Mouse (Mus musculus): ENCODE results near the gene Cox10.

Gene Cox10

DNA sequence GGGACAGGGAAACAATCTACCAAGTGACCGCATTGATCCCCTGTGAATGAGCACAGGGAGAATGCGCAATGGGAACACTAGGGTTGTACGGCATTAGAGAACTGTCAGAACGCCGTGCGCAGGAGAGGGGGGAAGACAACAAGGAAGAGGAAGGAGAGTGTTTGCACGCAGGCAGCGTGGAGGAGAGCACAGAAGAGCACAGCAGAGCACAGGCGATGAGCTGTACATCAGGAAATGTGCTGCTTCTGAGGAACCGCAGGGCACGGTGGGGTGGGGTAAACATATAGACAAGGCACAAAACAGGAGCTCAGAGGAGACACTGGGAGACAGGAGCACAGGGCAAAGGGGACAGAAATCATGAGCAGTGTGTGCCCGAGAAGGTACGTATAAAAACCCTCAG, 31.8 kb downstream of the Cox10 start:
- no peak for DNase-seq (ENCODE audit: low spot score in 2 of 2)

DNA sequence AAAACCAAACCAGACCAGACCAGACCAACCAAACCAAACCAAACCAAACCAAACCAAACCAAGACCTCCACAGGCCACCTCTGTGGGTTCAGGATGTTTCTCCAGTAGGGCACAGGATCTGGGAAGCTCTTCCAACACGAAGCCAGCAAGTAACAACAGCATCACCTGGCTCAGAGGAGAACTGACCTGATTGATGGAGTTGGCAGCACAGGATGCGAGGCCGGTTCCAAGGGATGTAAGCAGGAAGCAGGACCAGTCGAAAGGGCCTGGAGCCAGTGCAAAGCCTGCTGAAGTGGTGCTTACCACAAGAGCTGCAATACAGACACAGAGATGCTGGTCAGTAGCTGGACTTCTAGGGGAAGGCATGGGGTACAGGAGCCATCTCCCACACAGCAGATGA, 34.2 kb downstream of the Cox10 start:
- DNase-seq (ENCODE audit: low spot score in 2 of 2): no peak

DNA sequence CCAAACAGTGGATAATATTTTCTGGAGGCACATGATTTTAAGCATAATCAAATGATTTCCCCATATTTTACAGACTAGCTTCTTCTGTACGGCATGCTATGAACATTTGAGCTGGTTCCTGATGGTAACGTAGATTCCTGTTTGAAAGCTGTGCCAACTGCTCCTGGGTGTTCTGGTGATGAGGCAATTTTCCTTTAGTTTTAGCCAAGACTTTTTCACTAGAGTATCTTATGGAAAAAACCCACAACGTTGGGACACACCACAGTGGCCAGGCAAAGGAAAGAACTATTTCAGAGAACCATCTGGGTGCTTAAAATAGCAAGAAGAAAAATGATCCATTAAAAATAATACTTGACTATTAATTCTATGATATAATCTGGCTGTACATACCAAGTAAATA, 35.2 kb downstream of the Cox10 start:
- DNase-seq (ENCODE audit: low spot score in 2 of 2): no peak

DNA sequence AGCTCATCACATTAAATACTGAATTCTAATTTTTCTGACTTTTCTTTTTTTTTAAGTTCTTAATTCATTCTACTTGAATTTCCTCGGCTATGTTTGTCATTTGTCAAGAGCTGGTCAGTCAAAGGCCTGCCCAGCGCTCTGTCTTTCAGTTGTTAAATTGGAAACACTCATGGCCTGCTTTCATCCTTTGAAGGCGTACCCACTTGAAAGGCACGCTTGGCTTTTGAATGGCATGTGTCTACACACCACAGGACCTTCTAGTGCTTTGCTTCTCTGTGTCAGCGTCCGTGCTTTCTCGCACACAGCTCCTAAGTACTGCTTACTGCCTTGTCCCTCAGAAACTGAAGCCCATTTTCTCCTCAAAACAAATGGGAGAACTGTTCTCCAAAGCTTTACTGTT, 38.0 kb downstream of the Cox10 start:
- no peak for DNase-seq (ENCODE audit: low spot score in 2 of 2)

DNA sequence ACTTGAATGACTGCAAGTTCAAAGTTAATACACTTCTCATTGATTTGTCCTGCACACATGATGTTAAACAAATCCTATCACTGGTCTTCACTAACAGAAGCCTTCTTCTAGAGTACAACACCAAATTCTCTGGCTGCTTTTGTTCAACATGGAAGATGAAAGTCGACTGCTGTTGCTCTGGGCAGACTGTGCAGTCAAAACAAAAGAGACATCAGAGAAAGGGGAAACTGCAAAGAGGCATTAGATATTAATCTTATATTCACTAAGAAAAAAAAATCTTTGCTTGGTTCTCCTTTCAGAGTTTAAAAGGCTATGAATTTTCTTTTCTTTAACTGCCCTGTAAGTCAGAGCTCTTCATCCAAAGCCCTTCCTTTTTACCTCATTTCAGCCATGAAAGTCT, 39.7 kb downstream of the Cox10 start:
- no peak for DNase-seq (ENCODE audit: low spot score in 2 of 2)

DNA sequence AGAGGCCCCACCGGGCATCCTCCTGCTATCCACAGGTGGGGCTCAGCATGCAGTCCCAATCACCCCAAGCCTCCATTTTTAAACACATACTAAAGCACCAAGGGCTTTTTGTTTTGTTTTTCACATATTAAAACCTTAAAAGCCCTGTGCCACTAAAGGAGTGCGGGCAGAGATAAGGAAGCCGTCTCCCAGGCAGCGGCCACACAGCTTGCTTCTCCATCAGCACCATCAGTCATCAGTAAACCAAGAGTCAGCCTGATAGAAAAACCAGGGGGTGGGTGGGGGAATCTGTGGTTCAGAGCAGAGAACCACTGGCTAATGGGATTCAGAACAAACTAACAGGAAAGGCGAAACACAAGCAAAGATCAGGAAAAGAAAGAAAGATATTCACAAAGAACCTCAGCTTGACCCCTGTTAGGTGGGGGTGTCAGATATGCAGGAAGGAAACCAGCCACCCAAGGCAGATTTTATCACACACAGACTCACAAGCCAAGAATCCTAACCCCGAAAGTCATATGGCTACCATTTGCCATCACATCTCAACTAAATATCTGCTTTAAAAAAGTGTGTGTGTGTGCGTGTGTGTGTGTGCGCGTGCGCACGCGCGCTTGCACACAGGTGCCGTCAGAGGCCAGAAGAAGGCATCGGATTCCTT, 41.7 kb downstream of the Cox10 start:
- DNase-seq (ENCODE audit: low spot score in 2 of 2): no peak

DNA sequence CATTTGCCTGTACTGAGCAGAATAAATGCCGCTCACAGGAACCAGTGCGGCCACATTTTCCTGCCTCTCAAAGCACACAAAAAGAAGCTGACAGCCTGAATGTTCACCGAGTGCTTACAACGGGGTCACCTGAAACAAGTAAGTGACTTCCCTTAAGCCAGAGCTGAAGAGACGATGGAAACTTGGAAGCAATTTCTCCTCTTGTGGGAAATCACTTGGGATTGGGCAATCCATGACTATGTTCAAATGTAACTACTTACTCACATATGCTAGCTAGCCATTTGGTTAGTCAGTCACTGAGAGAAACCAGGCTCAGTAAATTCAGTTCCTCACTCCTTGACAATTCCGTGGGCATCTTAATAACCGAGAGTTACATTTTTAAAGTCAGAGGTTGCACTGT, 43.0 kb downstream of the Cox10 start:
- no peak for DNase-seq (ENCODE audit: low spot score in 2 of 2)

DNA sequence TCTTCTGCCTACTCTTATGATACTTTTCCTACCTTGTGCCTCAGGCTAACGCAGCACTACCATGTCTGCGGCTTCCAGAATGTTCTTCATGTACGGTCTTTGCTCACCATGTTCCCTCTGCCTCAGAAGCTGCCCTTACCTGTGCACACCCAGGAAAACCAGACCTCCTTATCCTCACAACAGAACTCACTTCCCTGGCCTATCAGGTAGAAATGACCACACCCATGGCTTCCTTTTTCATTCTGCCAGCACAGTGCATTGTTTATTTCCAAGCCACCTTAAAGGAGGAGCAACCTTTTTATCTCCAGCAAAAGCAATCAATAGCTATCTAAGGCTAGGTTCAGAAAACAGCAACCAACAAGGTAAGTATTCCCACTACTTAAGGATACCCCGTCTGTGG, 43.6 kb downstream of the Cox10 start:
- DNase-seq (ENCODE audit: low spot score in 2 of 2): no peak

DNA sequence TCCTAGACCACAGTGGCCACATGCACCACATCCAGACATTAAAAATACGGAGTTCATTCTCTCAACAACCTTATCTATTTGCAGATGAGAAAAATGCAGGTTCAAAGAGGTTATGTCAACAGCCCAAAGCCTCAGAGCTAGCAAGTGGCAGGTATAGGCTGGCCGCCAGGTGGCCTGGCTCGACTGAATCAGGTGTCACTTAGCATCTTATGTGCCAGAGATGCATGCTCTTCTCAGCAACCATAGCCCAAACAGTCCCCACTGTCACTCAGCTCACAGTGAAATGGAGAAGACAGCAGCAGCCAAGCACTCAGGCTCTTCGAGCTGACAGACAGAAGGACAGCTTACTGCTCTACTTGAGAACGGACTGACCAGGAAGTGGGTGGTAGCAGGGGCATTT, 44.6 kb downstream of the Cox10 start:
- no peak for DNase-seq (ENCODE audit: low spot score in 2 of 2)

DNA sequence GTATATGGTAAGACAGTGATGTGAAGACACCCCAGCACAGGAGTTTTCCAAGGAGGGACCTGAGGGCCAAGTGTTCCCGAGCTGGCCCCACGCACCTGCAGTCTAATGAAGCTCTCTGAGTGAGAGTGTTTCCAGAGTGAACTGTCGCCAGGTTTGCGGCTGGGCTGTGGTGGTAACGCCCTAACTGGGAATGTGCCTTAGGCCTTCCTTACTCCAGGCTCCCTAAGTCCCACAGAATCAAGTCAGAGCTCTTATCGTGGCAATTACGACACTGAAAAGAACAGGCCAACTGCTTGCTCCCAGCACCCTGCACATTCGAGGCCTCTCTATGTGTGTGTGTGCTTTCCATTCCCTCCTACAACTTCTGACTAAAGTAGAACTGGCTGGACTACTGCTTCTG, 51.8 kb downstream of the Cox10 start:
- no peak for DNase-seq (ENCODE audit: low spot score in 2 of 2)

DNA sequence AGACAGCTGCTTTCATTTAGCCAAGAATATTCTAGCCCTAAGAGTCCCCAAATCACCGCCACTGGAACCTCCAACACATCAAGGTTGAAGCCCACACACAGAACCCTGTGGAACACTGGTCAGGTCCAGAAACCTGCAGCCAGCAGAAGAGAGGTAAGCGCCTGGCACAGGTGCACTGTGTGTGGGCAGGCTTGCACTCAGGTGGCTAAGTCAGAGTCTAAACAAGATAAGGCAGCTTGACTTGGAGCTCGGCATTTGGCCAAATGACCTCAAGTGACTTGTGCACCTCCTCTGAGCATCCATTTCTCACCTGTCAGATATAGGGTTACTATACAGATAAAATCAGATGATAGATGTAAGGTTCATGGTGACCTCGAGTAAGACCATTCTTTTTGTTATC, 53.4 kb downstream of the Cox10 start:
- DNase-seq (ENCODE audit: low spot score in 2 of 2): no peak

DNA sequence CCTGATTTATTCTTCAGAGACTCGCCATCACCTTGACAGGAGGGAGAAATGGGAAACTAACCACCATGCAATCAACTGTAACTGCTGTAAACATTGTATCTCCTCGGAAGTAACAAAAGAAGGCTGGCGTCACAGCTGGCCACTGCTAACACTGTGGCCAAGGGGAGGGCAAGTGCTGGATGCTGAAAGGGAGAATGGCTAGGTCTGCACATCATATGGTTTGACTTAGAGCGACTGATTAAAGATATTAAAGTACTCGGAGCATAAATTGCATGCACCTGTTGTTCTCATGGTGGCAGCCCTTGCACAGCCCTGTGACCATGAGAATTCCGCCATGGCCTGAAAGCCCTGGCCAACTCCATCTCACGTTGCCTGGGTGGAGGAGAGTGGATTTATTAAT, 54.7 kb downstream of the Cox10 start:
- DNase-seq (ENCODE audit: low spot score in 2 of 2): no peak

DNA sequence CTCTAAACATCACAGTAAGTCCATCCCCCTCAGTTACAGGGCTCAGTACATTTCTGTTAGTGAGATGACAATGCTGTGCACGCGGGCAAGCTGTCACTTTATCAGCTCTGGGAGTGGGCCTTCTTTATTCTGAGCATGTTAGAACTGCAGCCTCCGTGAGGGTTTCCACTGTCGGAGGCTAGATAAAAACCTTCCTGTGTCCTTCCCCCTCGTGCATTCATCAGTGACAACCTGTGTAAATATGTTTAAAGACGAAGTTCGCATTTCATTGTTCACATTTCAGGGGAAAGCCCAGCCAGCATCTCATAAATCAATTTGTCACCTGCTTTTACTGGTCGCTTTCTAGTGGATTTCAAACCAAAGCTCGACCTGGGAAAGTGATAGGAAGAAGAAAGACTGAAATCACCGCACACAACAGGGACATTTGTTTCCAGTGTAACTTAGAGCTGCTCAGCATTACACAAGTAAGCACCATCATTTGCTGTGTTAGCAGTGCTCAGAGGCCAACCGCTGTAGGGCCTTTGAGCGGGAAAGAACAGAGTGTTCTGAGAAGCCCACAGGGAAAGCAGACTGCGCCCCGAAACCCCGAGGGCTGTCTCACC, 55.8 kb downstream of the Cox10 start:
- no peak for DNase-seq (ENCODE audit: low spot score in 2 of 2)

DNA sequence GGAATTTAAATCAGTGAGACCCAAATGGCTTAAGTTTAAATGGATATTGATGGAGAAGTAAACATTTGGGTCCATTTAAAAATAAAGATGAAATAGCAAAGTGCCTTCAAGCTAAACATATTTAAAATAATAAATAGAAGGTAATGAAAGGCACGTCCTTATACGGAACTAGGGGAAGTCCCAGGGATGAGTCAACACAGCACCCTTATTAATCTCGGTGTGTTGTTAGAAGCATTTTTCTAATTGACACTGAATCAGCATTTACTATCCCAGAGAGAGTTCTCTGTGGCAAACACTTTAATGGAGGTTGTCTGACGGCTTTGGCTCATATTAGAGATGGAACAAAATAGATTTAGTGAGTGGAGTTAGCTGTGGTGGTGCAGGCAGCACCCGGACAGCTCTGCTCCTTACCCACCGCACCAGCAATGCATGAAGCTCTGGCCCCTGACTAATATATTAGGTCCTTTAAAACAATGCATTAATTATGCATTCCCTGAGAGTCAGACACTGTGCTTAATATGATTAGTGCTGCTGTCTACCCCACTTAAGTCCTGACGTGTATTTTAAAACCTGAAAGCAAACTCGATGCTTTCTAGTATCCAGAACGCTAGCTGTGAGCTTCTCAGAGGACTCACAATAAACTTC, 56.7 kb downstream of the Cox10 start:
- DNase-seq (ENCODE audit: low spot score in 2 of 2): no peak

DNA sequence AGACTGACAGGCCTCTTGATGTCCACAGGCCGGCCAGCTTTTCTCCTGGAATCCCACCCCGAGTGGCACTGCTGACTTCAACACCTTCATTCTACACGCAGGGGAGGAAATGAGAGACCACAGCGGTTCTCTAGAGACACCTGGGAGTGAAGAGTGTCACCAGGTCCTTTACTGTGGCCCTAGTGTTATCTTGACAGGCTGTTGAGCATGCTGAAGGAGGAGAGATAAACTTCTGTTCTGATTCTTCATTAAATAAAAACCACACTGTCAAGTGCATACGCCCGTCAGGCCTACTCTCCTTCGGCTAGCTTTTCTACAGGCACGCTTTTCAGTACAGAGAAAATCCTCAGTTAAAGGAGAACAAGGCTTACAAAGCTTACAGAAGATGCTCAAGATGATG, 60.0 kb downstream of the Cox10 start:
- no peak for DNase-seq (ENCODE audit: low spot score in 2 of 2)

DNA sequence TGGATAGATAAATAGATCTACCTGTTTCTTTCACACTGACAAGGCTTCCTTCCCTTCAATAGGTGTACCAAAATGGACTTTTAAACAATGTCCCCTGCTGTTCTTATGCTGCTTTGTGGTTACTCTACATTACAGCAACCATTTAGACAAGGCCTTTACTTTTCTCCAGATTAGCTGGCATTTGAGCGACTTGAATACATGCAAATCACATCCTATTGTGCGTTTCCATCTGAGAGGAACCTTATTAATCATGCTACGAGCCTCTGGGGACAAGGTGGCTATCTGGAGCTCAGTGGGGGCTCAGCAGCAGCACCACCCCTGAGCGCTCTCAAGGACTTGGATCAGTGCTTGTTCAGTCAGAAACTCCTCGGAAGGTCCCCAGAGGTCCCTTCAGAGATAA, 61.1 kb downstream of the Cox10 start:
- DNase-seq (ENCODE audit: low spot score in 2 of 2): no peak

DNA sequence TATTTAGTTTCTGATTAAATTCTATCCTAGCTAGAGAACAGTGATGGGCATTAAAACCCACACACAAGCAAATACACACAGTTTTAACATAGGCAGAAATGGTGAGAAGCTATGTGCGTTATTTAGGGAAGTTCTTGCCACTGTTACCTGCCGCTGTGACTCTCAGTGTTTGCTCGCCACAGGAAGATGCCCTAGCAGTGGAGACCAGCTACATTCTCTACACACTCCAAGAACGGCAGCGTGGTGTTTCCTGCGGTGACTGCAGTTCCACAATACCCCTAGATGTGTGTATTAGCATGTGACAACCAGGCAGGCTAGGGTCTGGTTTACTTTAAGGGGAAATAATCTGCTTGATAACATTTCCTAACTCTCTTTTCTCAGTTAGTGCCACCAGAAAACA, 64.0 kb downstream of the Cox10 start:
- no peak for DNase-seq (ENCODE audit: low spot score in 2 of 2)

DNA sequence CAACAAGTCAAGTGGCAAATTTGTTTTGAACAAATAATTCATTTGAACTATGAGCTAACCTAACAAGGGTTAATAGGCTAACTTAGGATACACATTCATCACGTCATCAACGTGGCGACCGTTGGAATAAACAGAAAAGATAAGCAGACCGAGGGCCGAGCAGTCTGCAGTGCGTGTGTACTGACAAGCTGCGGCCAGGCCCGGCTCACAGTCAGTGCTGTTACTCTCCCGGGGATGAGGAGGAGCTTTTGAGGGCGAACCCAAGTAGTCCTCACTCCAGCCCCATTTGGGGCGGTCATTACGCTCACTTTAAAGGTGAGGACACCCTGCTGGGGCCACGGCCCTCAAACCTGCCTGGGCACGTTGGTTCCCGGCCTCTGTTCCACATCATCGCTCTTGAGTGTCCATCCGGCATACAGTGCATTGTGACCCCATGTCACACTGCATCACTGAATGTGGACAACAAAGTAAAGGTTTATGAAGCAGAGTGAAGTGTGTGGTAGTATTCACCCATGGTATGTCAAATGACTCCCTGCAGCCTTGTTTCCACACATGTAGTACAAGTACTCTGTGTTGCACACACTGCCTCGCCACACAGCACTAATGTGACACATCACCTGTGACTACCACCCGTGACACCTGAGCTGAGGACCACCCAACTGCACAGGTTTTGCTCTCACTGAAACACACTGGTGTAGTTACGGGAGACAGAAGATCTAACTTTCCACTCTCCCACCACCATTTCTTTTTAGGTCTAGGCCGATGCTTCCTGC, 68.4 kb downstream of the Cox10 start:
- DNase-seq (ENCODE audit: low spot score in 2 of 2): no peak

DNA sequence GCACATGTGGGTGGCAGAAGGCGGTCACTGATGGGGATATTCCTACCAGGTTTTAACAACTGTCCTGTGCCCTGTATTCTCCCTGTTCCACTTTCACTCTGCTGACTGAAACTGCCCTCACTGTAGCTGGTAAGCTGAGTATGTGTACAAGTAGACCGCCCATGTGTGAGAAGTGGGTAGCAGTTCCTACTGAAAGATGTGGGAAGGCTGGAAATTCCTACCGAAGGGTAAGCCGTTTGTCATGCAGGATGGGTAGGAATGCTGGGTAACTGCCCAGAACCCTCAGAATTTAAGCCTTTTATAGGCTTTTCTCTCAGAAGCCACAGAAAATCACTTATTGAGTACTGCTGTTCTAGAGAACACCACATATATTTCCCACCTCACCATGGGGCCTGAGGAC, 75.1 kb downstream of the Cox10 start:
- no peak for DNase-seq (ENCODE audit: low spot score in 2 of 2)

DNA sequence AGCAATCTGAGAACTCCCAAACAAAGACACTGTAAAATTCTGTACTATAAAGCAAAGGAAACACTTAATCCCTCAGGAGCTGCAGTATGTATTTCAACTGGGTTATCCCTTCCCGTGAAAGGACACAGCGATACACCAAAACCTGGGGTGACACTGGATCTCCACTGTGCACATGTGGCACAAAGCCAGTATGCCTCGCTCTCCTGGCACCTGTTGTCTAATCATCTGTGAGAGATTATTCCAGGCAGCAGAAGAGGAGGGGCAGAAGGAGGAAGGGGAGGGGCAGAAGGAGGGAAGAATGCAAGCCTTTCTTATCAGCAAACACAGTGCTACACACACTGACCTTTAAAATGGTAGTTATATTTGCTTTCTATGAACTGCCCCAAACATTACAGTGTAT, 75.8 kb downstream of the Cox10 start:
- DNase-seq (ENCODE audit: low spot score in 2 of 2): no peak

DNA sequence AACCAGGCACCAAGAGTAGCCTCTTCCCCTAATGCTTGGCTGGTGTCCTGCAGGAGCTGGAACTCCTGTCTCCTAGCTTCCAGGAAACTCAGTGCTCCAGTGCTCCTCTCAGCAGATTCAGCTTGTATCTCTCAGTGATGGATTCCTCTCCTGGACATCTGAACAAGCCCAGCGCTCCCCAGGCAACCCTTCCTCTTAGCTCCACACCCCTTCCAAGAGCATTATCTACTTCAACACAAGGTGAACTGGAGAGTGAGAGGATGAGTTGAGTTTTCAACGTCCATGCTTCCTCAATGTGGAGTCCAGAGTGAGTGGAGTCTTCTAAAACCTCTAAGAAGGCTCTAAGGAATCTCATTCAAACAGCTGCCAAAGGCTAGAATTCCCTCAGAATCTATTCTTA, 76.6 kb downstream of the Cox10 start:
- DNase-seq (ENCODE audit: low spot score in 2 of 2): no peak

DNA sequence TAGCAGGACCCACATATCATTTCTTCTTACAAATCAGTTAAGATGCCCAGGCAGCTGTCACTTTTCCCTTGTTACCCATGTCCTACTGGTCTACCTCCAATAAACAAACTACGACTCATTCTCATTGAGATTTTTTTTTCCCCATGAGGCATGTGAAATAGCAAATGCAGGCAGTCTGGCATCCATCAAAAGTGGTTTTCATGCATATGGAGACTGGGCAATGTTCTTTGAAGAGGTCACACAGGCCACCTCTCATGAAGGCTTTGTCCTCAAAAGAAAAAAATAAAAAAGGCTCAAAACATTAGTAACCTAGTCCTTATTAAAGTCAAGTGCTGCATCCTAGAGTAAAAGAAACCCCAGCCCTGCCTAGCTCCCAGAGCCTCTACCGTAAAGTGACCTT, 78.2 kb downstream of the Cox10 start:
- DNase-seq (ENCODE audit: low spot score in 2 of 2): no peak
